Mouse (Mus musculus) splenic B cell, adult 2 months (primary cell): ENCODE measurements at regions not wholly inside any gene's neighbourhood (a gene's known extent, or its start where the extent isn't known, plus 50 kb on each side); places are given as distances from the start of the nearest gene placed in this dataset.
"Not testable (repeated sequence)": the region's sequence is repeated elsewhere in the genome, so short reads cannot be mapped to it uniquely, and the experiment has no call there.

Source experiments
- DNase-seq: peaks from one replicate; pipeline ENCODE4 v3.0.0-alpha.2; 2011; ENCODE audit warnings: low read depth, low spot score
- H3K27me3 ChIP-seq: 2 replicates; pipeline ENCODE4 v1.6.1; 2012; ENCODE audit warnings: mild to moderate bottlenecking, low read length, moderate library complexity, mixed read lengths; ENCODE audit not compliant: control insufficient read depth, poor library complexity, insufficient read depth, severe bottlenecking
- H3K36me3 ChIP-seq: 2 replicates; pipeline ENCODE4 v1.6.1; 2012; ENCODE audit warnings: mild to moderate bottlenecking, low read length, moderate library complexity, mixed read lengths; ENCODE audit not compliant: control insufficient read depth, poor library complexity, insufficient read depth, severe bottlenecking

- DNase-seq = no peak
- no peaks in the 10 kb centered on the region for H3K36me3 ChIP-seq
- H3K27me3 ChIP-seq = no peaks in the 10 kb centered on the region
Observed at GRCm38 (mm10) chr9:115456121-115456520, 145.9 kb upstream of the Stt3b start.

- Histone ChIP-seq H3K27me3 (no peaks in the 10 kb centered on the region), H3K36me3 (no peaks in the 10 kb centered on the region)
- DNase-seq = no peak
Observed at GRCm38 (mm10) chr9:115456638-115457037, 146.4 kb upstream of the Stt3b start.

- DNase-seq = peak; percentile 34
- Histone ChIP-seq H3K27me3 (no peaks in the 10 kb centered on the region), H3K36me3 (no peaks in the 10 kb centered on the region)
Observed at GRCm38 (mm10) chr9:115457889-115458710, 147.9 kb upstream of the Stt3b start.

- not testable (repeated sequence) for H3K27me3 ChIP-seq, H3K36me3 ChIP-seq, DNase-seq
Observed at GRCm38 (mm10) chr9:115459075-115459474, 148.9 kb upstream of the Stt3b start.

GRCm38 (mm10) chr9:115465326-115465725 is 155.1 kb upstream of the Stt3b start:
- no peaks in the 10 kb centered on the region for H3K36me3 ChIP-seq
- no peaks in the 10 kb centered on the region for H3K27me3 ChIP-seq
- no peak for DNase-seq

- Histone ChIP-seq H3K36me3 (no peaks in the 10 kb centered on the region), H3K27me3 (no peaks in the 10 kb centered on the region)
- DNase-seq = no peak
Observed at GRCm38 (mm10) chr9:115468641-115469040, 158.4 kb upstream of the Stt3b start.

- no peaks in the 10 kb centered on the region for H3K36me3 ChIP-seq
- H3K27me3 ChIP-seq = no peaks in the 10 kb centered on the region
- DNase-seq = no peak
Observed at GRCm38 (mm10) chr9:115471582-115471981, 161.4 kb upstream of the Stt3b start.

GRCm38 (mm10) chr9:115473037-115473436 is 162.8 kb upstream of the Stt3b start:
- Histone ChIP-seq H3K36me3 (no peaks in the 10 kb centered on the region), H3K27me3 (no peaks in the 10 kb centered on the region)
- no peak for DNase-seq

- DNase-seq = no peak
- no peaks in the 10 kb centered on the region for H3K36me3 ChIP-seq
- no peaks in the 10 kb centered on the region for H3K27me3 ChIP-seq
Observed at GRCm38 (mm10) chr9:115473847-115474246, 163.6 kb upstream of the Stt3b start.

- H3K36me3 ChIP-seq = no peaks in the 10 kb centered on the region
Observed at GRCm38 (mm10) chr9:115474342-115474741, 164.1 kb upstream of the Stt3b start.

GRCm38 (mm10) chr9:115476205-115476604 is 166.0 kb upstream of the Stt3b start:
- DNase-seq = no peak
- Histone ChIP-seq H3K27me3 (no peaks in the 10 kb centered on the region), H3K36me3 (no peaks in the 10 kb centered on the region)

More at GRCm38 (mm10) chr9:115474342-115474741, 164.1 kb upstream of the Stt3b start:
- H3K27me3 ChIP-seq = no peaks in the 10 kb centered on the region
- no peak for DNase-seq

- DNase-seq = no peak
- no peaks in the 10 kb centered on the region for H3K36me3 ChIP-seq
- no peaks in the 10 kb centered on the region for H3K27me3 ChIP-seq
Observed at GRCm38 (mm10) chr9:115477556-115478220, 167.5 kb upstream of the Stt3b start.

GRCm38 (mm10) chr9:115478946-115479345 is 168.7 kb upstream of the Stt3b start:
- DNase-seq = peak; percentile 66
- no peaks in the 10 kb centered on the region for H3K36me3 ChIP-seq
- H3K27me3 ChIP-seq = no peaks in the 10 kb centered on the region

- no peak for DNase-seq
- Histone ChIP-seq H3K36me3 (no peaks in the 10 kb centered on the region), H3K27me3 (no peaks in the 10 kb centered on the region)
Observed at GRCm38 (mm10) chr9:115481176-115481575, 171.0 kb upstream of the Stt3b start.

GRCm38 (mm10) chr9:115483024-115483423 is 172.8 kb upstream of the Stt3b start:
- Histone ChIP-seq H3K36me3 (no peaks in the 10 kb centered on the region), H3K27me3 (no peaks in the 10 kb centered on the region)
- DNase-seq = no peak
